Mouse (Mus musculus): ENCODE measurements around the gene Gstm3. TPM values are rescaled to one million over a fixed set of nuclear protein-coding genes. Genes with fewer than 3 reads are reported as not detected.
"Not testable (repeated sequence)": the region's sequence is repeated elsewhere in the genome, so short reads cannot be mapped to it uniquely, and the experiment has no call there.

The Gstm3 gene
- total RNA-seq (2015; ENCODE audit: low replicate concordance) (not detected in 2 replicates), total RNA-seq (2017; ENCODE audit: low replicate concordance) (not detected in 2 replicates)

DNA sequence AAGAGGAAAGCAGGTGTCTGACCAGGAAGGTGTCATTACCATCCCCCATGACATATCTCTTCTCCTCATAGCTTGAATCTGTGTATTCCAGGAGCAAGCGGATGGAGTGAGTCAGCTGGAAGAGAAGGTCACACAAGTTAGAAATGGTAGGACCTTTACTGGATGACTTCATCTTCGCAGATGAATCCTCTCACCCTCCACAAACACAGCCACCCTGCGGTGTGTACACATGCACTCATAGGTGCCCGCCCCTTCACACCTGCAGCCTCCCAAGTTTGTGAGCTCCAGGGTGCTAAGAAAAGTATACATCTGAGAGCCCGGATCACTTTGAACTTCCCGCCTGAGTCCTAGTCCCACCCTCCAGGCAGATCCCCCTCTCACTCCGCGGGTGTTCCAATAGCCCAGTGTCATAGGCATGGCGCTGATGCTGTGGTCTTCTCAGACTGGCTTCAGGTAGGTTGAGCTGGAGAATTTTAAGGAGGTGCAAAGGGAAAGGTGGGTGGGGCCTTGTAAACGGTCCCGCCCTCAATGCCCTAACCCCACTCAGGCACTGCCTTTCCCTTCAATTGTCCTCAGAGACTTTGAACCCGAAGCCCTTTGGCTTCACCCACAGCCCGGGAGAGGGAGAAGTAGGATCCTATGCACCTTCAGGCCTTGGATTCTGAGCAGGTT, at the start of gene Gstm3:
Gene Gstm3 (minus strand): TSS at position 560 of the 672 bp plus-strand sequence.
- no peak for ATAC-seq (replicated peaks; ENCODE audit: low FRiP score, poor library complexity, severe bottlenecking)

DNA sequence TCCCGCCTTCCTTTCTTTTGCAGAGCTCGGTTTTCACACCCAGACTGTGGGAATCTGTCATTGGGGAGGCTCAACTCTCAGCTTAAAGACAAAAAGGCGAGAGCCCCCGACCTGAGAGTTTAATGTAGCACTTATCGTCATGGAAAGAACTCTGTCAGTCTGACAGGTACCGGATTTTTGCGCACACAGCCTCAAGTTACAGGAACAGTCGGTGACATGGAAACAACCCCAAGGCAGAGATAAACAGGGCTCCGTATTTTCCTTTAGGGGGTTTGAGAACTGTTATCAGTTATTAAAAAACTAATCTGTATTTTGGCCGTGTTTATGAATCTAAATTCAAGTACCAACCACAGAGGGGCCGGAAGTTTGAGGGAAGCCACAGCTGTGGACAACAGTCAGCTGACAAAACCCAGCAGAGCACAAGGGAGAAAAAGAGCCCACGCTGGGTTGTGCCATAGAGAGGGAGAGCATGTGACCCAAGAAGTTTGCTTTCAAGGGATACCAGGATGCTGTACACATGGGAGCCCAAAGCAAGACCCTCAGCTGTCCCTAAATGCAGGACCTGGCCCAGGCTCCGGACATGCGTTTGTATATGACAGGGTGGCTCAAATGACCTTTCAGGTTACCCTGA, 49.2 kb upstream of the Gstm3 start:
- no peak for ATAC-seq (replicated peaks; ENCODE audit: low FRiP score, poor library complexity, severe bottlenecking)

DNA sequence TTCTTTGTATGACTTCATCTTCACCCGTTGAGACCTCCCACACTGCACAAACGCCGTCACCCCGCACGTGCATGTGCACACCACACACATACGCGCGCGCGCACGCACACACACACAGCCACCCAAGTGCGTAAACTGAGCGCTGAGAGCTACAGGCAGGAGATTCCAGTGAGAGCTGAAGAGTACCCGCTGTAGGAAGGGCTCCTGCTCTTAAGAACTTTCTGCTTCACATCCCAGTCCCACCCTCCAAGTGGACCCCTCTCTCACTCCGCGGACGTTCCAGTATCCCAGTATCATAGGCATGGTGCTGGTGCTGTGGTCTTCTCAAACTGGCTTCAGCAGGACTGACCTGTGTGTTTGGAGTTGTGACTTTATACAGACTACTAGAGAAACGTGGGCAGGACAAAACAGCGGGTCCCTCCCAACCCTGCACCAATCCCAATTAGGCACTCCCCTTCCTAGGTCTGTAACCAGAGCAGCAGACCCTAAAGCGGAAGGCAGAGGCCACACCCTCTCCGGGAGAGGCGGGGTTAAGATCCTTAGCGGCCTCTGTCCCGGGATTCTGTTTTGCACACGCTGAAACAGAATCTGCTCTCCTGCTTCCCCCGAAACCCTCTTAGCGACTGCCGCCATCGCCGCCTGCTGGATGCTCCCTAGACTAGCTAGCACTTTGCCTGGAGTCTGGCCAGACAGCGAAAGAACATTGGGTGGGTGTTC, 48.5 kb upstream of the Gstm3 start, which contains the start of gene Gstm1:
Gene Gstm1 (minus strand): TSS at position 501 of the 717 bp plus-strand sequence.
- no peak for ATAC-seq (replicated peaks; ENCODE audit: low FRiP score, poor library complexity, severe bottlenecking)

DNA sequence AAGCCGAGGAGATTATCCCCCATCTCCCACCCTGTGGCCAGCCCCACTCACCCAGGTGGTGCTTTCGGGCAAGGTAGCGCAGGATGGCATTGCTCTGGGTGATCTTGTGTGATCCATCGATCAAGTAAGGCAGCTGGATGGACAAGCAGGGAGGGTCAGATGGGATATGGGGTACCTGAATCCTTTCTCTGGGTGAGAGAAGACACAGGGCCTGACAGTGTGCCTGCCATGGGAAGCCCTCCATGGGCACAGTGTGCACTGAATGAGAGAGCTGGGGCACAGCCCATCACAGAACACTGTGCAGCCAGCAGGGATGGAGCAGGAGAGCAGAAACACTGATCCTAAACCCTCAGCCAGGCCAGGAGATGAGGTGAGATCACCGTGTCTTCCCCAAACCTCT, 47.4 kb upstream of the Gstm3 start:
- ATAC-seq (replicated peaks; ENCODE audit: low FRiP score, poor library complexity, severe bottlenecking): not testable (repeated sequence)

DNA sequence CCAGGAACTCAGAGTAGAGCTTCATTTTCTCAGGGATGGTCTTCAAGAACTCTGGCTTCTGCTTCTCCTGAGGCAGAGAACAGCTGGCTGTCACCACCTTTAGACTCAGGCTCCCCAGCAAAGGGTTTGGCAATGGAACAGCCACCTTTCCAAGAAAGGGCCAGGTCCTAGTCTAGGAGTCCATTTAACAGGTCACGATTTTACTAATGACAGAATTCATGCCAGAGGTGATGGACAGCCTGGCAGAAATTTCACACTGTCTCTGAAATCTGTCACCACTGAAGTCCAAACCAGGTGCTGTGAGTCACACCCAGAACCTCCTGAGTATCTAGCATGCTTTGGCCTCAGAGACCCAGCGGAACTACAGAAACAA, 45.9 kb upstream of the Gstm3 start:
- no peak for ATAC-seq (replicated peaks; ENCODE audit: low FRiP score, poor library complexity, severe bottlenecking)

DNA sequence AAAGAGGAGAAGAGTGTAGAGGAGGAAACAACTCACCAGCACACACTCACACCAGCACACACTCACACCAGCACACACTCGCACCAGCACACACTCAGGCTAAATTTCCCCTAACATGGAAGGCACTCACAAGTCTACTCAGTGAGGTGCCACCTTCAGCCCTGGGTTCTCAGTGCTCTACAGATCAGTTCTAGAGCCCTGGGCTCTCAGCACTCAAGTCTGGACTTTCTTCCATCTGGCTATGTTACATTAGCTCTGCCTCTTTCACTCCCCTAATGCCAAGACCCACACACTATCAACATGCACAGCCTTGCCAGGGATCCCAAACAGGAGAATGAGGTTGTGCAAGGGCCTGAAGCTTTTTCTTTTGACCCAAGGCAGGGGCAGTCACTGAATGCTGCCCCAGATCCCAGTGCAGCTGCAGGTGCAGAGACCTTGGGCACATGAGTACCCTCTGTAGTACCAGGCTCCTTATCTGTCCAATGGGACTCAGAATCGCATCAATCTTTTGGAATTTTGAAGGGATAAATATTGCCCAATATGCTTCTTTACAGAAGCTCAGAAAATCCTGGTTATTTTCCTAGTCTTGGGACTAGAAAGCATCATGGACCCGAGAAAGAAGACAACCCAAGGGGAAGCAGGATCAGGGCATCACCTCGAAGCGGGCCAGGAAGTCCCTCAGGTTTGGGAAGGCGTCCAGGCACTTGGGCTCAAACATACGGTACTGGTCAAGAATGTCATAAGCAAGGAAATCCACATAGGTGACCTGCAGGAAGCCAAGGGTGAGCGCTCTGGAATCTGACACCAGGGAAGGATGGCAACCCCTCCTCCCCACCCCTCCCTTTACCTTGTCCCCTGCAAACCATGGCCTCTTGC, 45.3 kb upstream of the Gstm3 start:
- no peak for ATAC-seq (replicated peaks; ENCODE audit: low FRiP score, poor library complexity, severe bottlenecking)

DNA sequence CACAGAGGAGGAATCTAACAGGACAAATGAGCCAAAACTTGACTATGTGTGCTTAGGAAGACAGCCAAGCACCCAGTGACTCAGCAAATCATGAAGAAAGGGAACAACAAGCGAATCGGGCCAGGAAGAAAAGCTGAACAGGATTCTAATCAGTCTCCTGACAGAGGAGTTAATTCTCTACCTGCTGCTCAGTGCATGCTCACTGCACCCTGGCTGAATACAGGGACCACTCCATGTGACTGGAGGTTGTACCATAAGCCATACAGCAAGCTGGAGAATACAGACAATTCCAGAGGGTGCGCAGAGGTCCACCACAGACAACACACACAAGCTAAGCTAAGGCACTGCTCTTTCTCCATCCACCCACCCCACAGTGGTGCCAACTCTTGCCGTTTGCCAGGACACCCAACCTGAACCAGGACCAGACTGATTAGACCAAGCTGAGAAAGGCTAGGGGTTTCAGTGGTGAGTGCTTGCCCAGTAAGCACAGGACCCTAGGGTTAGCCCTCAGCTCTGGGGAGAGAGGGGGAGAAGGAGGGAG, 44.3 kb upstream of the Gstm3 start:
- ATAC-seq (replicated peaks; ENCODE audit: low FRiP score, poor library complexity, severe bottlenecking): no peak

DNA sequence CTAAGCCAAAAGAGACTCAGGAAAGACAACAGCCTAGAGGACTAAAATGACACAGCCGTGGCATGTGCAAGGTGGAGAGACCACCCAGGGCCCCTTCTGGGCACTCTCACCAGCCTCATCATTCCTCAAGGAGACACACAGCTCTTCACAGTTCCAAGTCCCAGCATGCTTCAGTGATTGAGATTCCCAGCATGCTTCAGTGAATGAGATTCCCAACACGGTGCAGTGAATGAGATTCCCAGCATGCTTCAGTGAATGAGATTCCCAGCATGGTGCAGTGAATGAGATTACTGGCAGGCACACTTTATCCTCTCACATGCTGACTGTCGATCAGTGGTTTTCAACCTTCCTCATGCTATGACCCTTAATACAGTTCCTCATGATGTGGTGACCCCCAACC, 42.5 kb upstream of the Gstm3 start:
- ATAC-seq (replicated peaks; ENCODE audit: low FRiP score, poor library complexity, severe bottlenecking): no peak

DNA sequence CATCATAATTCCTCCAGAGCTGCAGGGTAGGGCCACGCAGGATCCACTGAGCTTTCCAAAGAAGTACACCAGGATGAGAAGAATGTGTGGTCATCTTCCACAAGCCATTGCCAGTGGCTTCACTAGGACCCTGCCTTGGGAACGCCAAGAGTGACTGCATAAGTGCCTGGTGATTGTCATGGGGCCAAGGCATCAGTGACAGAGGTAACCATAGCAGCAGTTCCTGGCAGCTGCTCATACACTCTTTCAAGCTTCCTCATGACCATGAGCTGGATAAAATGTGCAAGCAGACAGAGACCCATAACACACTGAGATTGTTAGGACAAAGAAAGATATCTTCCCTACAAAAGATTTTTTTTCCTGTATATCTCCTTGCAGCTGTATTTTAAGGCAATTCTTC, 41.2 kb upstream of the Gstm3 start:
- ATAC-seq (replicated peaks; ENCODE audit: low FRiP score, poor library complexity, severe bottlenecking): no peak

DNA sequence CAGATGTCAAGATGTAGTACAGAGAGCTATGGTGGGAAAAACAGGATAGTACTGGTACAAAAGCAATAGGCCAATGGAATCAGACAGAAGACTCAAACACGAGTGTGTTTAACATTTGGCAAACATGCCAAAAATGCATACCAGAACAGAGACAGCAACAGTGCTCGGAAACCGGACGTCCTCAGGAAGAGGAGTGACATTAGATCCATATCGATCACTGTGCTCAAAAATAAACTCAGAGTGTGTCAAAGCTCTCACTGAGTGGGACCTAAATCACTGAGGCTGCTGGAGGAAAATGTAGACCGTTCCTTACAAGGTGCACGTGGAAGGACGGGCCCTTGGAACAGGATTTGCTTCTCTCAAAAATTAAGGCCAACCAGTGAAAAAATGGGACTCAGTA, 32.9 kb upstream of the Gstm3 start:
- no peak for ATAC-seq (replicated peaks; ENCODE audit: low FRiP score, poor library complexity, severe bottlenecking)

DNA sequence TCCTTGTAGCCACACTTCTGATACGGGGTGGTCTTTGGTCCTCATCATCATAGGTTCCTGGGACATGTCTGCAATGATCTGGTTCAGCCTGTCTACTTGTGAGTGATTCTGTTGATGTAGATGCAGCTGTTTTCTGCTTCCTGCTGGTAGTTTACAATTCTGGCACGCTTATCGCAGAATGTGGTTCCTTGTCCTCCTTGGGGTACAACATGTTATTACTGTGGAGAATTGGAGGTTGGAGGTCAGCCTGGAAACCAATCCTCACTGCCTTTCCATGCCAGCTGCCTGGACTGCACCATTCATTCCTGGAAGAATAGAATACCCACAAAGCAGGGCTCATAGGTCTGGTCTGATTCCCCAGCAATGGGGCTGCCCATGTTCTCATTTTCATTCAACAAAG, 30.4 kb upstream of the Gstm3 start:
- ATAC-seq (replicated peaks; ENCODE audit: low FRiP score, poor library complexity, severe bottlenecking): no peak

DNA sequence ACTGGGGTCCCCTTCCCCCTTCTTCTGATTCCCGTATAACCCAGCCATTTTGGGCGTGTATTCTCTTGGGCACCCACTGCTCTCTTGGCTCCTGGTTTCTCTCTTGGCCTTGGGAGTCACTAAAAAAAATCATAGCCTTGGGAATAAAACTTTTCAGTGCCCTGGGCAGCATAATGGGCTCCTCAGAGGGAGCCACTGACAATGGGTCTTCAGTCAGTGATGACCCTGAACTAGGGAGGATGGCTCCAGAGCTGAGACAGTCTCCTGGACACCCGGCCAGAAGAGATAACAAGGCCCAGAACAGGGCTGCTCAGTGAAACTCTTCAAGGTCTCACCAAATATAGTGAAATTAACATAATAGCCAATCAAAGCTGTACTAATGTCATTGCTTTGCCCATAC, 29.5 kb upstream of the Gstm3 start:
- no peak for ATAC-seq (replicated peaks; ENCODE audit: low FRiP score, poor library complexity, severe bottlenecking)

DNA sequence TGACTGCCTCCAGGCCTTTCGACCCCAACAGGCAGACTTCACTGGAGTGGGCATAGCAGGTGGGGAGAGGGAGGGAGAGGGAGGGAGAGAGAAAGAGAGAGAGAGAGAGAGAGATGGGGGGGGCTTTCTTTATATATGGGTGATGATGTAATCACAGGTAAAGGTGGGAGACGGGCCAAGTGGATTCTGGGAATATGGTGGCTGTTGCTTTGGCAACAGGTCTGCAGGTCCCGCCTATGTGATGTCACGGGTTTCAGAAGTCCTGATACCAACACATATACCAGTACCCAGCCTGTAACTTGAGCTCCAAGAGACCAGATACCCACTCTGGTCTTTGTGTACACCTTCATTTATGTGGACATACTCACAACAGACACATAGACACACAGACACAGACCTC, 27.5 kb upstream of the Gstm3 start:
- no peak for ATAC-seq (replicated peaks; ENCODE audit: low FRiP score, poor library complexity, severe bottlenecking)

DNA sequence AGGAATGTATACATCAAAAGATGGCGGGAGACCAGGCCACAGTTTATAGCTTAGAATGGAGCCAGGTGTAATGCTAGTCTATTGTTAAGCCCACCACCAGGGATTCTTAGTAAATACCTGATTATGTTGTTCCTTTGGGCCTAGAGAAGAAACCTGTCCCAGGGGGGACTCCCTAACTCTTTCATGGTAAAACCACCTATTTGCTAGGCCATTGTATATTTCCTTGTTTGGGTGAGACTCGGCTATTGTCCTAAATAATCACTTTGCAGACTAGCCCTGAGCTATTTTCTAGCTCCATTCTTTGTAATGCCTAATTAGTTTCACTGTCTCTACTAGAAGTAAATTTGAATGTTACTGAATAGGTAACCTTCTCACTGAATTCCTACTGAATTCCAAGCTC, 26.9 kb upstream of the Gstm3 start:
- ATAC-seq (replicated peaks; ENCODE audit: low FRiP score, poor library complexity, severe bottlenecking): not testable (repeated sequence)

DNA sequence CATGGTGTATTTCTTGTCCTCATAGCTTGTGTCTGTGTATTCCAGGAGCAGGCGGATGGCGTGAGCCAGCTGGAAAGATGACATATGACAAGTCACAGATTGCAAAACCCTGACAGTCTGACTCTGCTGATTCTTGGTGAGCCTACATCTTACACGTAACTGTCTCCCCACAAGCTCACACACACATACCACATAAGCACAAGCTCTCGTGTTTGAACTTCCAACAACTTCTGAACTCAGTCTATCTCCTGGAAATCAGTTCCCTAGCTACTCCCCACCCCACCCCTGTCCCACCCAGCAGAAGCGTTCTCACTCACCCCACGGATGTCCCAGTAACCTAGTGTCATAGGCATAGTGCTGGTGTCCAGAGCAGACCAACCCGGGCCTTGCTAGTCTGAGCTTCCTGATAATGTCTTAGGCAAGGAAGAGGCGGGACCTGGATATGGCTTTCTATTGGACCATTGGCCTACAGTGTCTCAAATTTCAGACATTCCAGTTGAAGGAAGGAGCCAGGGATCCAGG, 17.0 kb upstream of the Gstm3 start, which contains the start of gene Gstm2:
Gene Gstm2 (minus strand): TSS at position 413 of the 522 bp plus-strand sequence.
- ATAC-seq (replicated peaks; ENCODE audit: low FRiP score, poor library complexity, severe bottlenecking): no peak

DNA sequence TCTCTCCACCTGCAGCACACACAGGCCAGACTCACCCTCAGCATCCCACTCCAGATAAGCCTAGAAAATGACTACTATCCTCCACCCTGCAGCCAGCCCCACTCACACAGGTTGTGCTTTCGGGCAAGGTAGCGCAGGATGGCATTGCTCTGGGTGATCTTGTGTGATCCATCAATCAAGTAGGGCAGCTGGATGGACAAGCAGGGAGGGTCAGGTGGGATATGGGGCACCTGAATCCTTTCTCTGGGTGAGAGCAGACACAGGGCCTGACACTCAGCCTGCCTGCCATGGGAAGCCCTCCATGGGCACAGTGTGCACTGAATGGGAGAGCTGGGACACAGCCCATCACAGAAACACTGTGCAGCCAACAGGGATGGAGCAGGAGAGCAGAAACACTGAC, 16.1 kb upstream of the Gstm3 start:
- ATAC-seq (replicated peaks; ENCODE audit: low FRiP score, poor library complexity, severe bottlenecking): not testable (repeated sequence)

DNA sequence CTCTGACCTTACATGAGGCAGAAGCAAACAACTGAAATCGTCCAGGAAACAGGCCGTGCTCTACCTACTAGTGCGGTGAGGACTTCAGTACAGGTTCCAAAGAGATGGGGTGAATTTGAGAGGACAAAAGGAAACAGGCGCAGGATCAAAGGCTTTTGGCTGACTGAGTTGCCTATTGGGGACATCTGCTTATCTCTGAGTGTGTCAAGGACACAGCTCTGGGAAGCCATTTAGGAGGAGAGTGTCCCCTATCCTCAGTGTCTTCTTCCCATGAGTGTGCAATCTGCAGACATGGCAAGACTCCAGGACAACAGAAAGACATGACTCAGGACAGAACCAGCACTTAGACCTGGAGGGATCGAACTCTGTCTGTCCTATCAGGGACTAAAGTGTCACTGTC, 15.4 kb upstream of the Gstm3 start:
- no peak for ATAC-seq (replicated peaks; ENCODE audit: low FRiP score, poor library complexity, severe bottlenecking)

DNA sequence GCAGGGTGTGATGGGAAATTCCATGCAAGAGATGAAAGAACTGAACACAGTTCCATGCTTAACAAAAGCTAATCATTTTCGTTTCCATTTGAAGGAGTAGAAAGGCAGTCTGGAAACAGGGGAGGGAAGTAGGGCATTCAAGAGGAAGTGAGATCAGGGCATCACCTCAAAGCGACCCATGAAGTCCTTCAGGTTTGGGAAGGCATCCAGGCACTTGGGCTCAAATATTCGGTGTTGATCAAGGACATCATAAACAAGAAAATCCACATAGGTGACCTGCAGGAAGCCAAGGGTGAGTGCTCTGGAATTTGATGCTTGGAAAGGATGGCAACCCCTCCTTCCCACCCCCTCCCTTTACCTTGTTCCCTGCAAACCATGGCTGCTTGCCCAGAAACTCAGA, 14.7 kb upstream of the Gstm3 start:
- ATAC-seq (replicated peaks; ENCODE audit: low FRiP score, poor library complexity, severe bottlenecking): no peak

DNA sequence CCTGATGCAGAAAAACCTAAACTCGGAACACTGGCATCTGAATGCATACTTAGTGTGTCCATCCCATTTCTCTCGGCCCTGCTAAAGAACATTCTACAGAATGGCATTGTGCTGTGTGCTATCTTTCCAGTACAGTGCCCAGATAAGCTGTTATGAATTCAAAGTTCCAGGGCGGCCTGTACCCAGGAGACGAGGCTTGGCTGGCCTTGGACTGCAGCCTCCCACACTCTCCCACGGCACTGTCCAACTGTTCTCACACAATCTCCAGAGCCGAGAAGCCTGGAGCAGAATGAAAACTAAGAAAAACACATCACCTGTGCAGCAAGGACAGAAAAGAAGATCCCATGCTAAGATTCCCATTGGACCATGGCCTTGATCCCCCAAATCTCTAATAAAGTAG, 13.6 kb upstream of the Gstm3 start:
- ATAC-seq (replicated peaks; ENCODE audit: low FRiP score, poor library complexity, severe bottlenecking): no peak

DNA sequence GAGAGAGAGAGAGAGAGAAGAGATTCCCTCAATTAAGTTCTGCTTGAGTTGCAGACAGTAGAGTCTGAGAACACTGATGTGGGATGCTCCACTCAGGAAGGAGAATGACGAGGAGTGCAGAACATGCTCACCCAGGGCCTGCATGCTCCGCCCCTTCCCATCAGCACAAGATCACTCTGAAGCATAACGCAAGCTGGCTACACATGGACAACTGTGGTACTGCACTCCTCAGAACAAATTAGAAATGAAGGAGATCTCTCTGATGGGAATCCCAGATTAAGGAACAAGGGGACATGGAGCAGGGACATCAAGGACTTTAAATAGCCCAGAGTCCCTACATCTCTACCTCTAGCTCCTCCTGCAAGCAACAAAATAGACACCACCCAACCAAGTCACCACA, 12.2 kb upstream of the Gstm3 start:
- no peak for ATAC-seq (replicated peaks; ENCODE audit: low FRiP score, poor library complexity, severe bottlenecking)

Measured in erythroid progenitor cell, adult 5-6 weeks (primary cell).